Mouse (Mus musculus): ENCODE measurements around the gene Lpar3. TPM values are rescaled to one million over a fixed set of nuclear protein-coding genes. Genes with fewer than 3 reads are reported as not detected.

The Lpar3 gene
- 0.30 and 0.35 TPM in 2 replicates for polyA plus RNA-seq (2015; fragmentation: Nextera tagmentation; extraction: Ambion mirVana)

DNA sequence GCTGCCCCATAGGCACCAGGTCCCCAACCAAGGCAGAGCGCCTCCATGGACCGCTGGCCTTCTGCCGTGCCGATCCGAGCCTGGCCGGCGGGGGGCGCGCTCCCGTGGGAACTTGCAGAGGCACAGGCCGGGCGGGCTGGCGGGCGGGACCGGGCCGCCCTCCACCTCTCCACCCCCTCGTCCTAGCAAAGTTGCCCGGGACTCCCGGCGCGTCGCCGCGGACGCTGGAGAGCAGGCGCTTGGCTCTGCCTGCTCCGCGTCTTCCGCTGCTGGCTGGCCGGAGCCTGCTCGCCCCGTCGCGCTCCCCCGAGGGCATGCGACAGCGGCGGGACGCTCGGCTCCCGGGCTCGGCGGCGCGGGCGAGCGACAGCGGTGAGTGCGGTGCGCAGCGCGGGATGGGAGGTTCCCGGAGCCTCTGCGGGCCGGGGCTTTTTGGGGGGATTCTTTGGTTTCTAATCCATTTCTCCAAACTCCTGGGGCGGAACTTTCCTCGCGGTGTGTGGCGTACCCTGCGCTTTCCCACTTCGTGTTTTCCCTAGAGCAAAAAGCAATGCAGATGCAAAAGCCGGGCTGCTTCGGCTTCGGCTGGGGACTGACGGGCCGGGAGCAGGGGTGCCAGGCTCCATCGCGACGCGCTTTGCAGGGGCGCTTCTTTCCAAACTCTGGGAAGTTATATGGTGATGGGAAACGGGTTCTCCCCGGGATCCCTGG is at the start of gene Lpar3:
Lpar3 (plus strand) TSS at position 188 of the 711 bp plus-strand sequence.
- H3K9ac ChIP-seq (replicated peaks; ENCODE audit: low read depth, low read length), result peak within 1 kb of the TSS; percentile 39
- peak within 1 kb of the TSS; percentile 63 for H3K4me2 ChIP-seq (ENCODE audit: low read length)
- H3K27me3 ChIP-seq (replicated peaks; ENCODE audit: control insufficient read depth, insufficient read depth, low read length), result peaks cover 26% of the 10 kb centered on the region
- peaks cover 11% of the 10 kb centered on the region for H3K4me1 ChIP-seq (replicated peaks; ENCODE audit: control insufficient read depth, insufficient read depth, low read length)
- H3K27ac ChIP-seq (ENCODE audit: low read length), result no peak within 1 kb of the TSS
- WGBS, result under 1% methylated on average over 71 of the region's 73 CpGs
- ATAC-seq, result peak; percentile 80
- H3K36me3 ChIP-seq (ENCODE audit: control insufficient read depth, insufficient read depth), result no peaks in the 10 kb centered on the region
- peak within 1 kb of the TSS; percentile 40 for H3K4me3 ChIP-seq (replicated peaks; ENCODE audit: low read length)
- H3K9me3 ChIP-seq (ENCODE audit: control insufficient read depth, low read length), result no peaks in the 10 kb centered on the region

DNA sequence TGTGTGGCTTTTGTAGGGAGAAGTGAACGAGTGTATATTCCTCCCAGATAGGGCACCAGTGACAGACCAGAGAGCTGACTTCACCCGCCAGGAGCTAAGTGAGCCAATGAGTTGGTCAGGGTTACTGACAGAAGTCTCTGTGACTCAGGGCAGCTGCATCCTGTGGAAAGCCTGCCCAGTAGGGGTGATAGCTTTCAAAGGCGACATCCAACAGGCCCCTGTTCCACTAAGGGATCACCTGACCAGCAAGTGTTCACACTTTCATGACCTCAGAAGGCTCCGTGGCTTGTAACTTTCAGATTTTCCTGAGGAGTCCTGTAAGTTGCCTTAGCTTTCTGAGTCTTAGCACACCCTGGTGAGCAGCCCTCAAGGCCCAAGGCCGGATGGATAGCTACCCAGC is 47.7 kb upstream of the Lpar3 start:
- Histone ChIP-seq H3K27ac (ENCODE audit: low read length) (no peak overlapping the region), H3K4me1 (replicated peaks; ENCODE audit: control insufficient read depth, insufficient read depth, low read length) (peaks cover under 1% of the 10 kb centered on the region; the same call in 1 of the 2 replicates), H3K27me3 (replicated peaks; ENCODE audit: control insufficient read depth, insufficient read depth, low read length) (no peaks in the 10 kb centered on the region), H3K4me2 (ENCODE audit: low read length) (no peak overlapping the region), H3K4me3 (replicated peaks; ENCODE audit: low read length) (no peak overlapping the region), H3K9me3 (ENCODE audit: control insufficient read depth, low read length) (peaks cover 4% of the 10 kb centered on the region; the same call in 1 of the 2 replicates), H3K9ac (replicated peaks; ENCODE audit: low read depth, low read length) (no peak overlapping the region), H3K36me3 (ENCODE audit: control insufficient read depth, insufficient read depth) (no peaks in the 10 kb centered on the region)
- WGBS, result 71% methylated on average over 5 of the region's 5 CpGs
- no peak for ATAC-seq

DNA sequence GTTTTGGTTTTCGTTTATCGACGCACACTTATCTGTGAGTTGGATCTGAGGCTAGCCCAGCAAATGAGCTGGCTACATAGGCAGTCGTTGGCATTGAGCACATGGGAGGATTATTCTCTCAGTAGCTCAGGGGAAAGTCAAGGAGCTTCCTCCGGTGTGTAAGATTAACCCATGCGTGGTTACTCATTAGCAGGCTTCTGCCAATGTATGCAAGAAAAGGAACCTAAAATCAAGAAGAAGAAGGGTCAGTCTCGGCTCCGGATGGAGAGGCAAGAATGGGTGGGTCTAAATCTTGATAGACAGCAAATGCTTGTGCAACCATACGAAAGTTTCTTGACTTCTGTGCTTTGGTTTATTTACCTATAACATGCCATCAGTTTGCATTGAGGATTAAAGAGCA is 46.5 kb upstream of the Lpar3 start:
- 90% methylated on average over 9 of the region's 9 CpGs for WGBS

DNA sequence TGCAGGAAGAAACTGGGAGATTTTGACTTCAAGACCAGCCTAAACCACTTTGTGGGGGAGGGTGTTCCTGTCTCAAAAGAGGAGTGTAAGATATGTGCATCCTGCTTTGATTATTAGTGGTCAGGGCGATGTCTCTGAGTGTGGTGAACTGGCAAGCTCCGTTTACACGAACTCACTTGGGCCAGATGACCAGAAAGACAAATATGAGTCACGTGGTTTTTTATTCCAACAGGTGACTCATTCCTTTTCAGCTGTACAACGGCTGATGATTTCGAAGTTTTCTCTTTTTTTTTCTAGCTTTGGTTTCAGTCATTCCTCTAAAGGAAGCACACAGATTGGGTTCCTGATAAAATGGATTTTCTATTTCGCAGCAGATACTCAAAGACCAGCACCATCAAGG is 43.5 kb upstream of the Lpar3 start:
- Histone ChIP-seq H3K36me3 (ENCODE audit: control insufficient read depth, insufficient read depth) (no peaks in the 10 kb centered on the region), H3K9me3 (ENCODE audit: control insufficient read depth, low read length) (no peaks in the 10 kb centered on the region), H3K27me3 (replicated peaks; ENCODE audit: control insufficient read depth, insufficient read depth, low read length) (no peaks in the 10 kb centered on the region; the same call in 1 of the 2 replicates), H3K27ac (ENCODE audit: low read length) (no peak overlapping the region), H3K4me2 (ENCODE audit: low read length) (no peak overlapping the region), H3K4me1 (replicated peaks; ENCODE audit: control insufficient read depth, insufficient read depth, low read length) (peaks cover 4% of the 10 kb centered on the region; the same call in 1 of the 2 replicates), H3K9ac (replicated peaks; ENCODE audit: low read depth, low read length) (no peak overlapping the region), H3K4me3 (replicated peaks; ENCODE audit: low read length) (no peak overlapping the region)
- no peak for ATAC-seq
- 86% methylated on average over 7 of the region's 7 CpGs for WGBS

More for the DNA sequence above, 46.5 kb upstream of the Lpar3 start:
- ATAC-seq, result no peak
- Histone ChIP-seq H3K36me3 (ENCODE audit: control insufficient read depth, insufficient read depth) (no peaks in the 10 kb centered on the region), H3K4me2 (ENCODE audit: low read length) (no peak overlapping the region), H3K27ac (ENCODE audit: low read length) (no peak overlapping the region), H3K27me3 (replicated peaks; ENCODE audit: control insufficient read depth, insufficient read depth, low read length) (no peaks in the 10 kb centered on the region), H3K9ac (replicated peaks; ENCODE audit: low read depth, low read length) (no peak overlapping the region), H3K4me3 (replicated peaks; ENCODE audit: low read length) (no peak overlapping the region), H3K4me1 (replicated peaks; ENCODE audit: control insufficient read depth, insufficient read depth, low read length) (peaks cover 4% of the 10 kb centered on the region; the same call in 1 of the 2 replicates), H3K9me3 (ENCODE audit: control insufficient read depth, low read length) (peaks cover 4% of the 10 kb centered on the region; the same call in 1 of the 2 replicates)

DNA sequence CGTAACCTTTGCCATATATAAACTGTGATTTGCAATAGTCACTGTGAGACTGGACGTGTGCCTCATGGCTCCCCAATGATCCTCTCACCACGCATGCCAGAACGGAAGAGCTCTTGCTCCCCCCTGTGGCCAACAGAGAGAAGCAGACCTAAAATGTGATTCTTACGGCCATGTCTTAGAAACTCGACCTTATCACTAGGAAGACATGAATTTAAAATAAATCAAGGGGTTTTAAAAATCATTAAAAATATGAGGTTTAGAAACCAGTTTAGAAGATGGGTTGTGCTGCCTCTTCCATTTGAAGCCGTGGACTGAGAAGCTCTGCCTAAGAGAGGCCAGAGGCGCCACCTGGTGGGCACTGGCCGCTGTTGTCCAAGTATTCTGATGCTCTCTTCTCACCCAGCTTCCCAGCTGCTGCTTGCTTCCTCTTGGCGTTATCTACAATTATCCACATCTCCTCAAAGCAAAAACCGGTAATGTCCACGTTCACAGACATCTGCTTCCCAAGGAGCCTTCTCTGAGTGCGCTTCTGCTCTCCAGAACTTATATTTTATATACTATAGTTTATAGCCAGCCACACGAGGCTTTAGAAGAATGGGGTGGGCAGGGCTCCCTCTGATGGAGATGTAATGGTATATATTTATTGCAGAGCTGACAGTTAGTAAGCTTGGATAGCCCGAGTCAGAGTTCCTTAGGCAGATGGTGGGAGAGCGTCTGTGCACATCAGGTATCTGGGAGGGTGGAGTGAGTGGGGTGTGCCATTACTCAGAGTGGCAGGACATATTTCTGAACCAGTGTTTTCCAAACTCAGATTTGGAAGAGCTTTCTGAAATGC is 42.8 kb upstream of the Lpar3 start:
- Histone ChIP-seq H3K4me2 (ENCODE audit: low read length) (peak overlapping the region; percentile 58), H3K9ac (replicated peaks; ENCODE audit: low read depth, low read length) (peak overlapping the region; percentile 51; the same call in 1 of the 2 replicates), H3K9me3 (ENCODE audit: control insufficient read depth, low read length) (no peaks in the 10 kb centered on the region), H3K27me3 (replicated peaks; ENCODE audit: control insufficient read depth, insufficient read depth, low read length) (no peaks in the 10 kb centered on the region; the same call in 1 of the 2 replicates), H3K27ac (ENCODE audit: low read length) (no peak overlapping the region), H3K4me3 (replicated peaks; ENCODE audit: low read length) (peak overlapping the region; percentile 39), H3K36me3 (ENCODE audit: control insufficient read depth, insufficient read depth) (no peaks in the 10 kb centered on the region), H3K4me1 (replicated peaks; ENCODE audit: control insufficient read depth, insufficient read depth, low read length) (peaks cover 4% of the 10 kb centered on the region; the same call in 1 of the 2 replicates)
- peak; percentile 90 for ATAC-seq
- WGBS, result 4% methylated on average over 16 of the region's 16 CpGs

DNA sequence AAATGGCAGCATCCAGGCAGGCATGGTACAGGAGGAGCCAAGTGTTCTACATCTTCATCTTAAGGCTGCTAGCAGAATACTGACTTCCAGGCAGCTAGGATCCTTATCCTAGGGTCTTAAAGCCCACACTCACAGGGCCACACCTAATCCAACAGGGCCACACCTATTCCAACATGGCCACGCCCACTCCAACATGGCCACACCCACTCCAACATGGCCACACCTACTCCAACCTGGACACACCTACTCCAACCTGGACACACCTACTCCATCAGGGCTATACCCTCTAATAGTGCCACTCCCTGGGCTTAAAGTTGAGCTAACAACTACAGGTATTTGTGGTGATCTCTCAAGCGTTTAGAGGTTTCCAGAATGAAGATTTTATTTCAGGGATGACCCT is 40.4 kb upstream of the Lpar3 start:
- H3K36me3 ChIP-seq (ENCODE audit: control insufficient read depth, insufficient read depth), result no peaks in the 10 kb centered on the region
- H3K9ac ChIP-seq (replicated peaks; ENCODE audit: low read depth, low read length), result no peak overlapping the region
- no peaks in the 10 kb centered on the region for H3K9me3 ChIP-seq (ENCODE audit: control insufficient read depth, low read length)
- 35% methylated on average over 2 of the region's 2 CpGs for WGBS
- no peak overlapping the region for H3K27ac ChIP-seq (ENCODE audit: low read length)
- H3K4me1 ChIP-seq (replicated peaks; ENCODE audit: control insufficient read depth, insufficient read depth, low read length), result peaks cover 7% of the 10 kb centered on the region
- H3K4me3 ChIP-seq (replicated peaks; ENCODE audit: low read length), result no peak overlapping the region
- no peaks in the 10 kb centered on the region; the same call in 1 of the 2 replicates for H3K27me3 ChIP-seq (replicated peaks; ENCODE audit: control insufficient read depth, insufficient read depth, low read length)
- ATAC-seq, result no peak
- H3K4me2 ChIP-seq (ENCODE audit: low read length), result no peak overlapping the region

DNA sequence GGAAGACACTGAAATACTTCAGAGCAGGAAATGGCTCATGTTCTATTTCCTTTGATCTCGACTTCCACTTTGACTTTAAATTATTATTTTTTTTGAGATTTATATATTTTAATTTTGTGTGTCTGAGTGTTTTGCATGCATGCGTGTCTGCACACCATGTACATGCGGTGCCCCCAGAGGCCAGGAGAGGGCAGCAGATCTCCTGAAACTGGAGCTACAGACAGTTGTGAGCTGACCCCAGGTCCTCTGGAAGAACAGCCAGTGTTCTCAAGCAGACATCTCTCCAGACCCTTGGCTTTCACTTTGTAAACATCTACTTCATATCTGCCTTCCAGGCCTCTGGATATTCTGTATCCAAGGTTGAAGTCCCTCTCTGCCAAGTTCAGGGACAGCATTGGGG is 39.8 kb upstream of the Lpar3 start:
- Histone ChIP-seq H3K36me3 (ENCODE audit: control insufficient read depth, insufficient read depth) (no peaks in the 10 kb centered on the region), H3K4me1 (replicated peaks; ENCODE audit: control insufficient read depth, insufficient read depth, low read length) (peaks cover 7% of the 10 kb centered on the region), H3K9ac (replicated peaks; ENCODE audit: low read depth, low read length) (no peak overlapping the region), H3K4me2 (ENCODE audit: low read length) (no peak overlapping the region), H3K4me3 (replicated peaks; ENCODE audit: low read length) (no peak overlapping the region), H3K27ac (ENCODE audit: low read length) (no peak overlapping the region), H3K9me3 (ENCODE audit: control insufficient read depth, low read length) (no peaks in the 10 kb centered on the region), H3K27me3 (replicated peaks; ENCODE audit: control insufficient read depth, insufficient read depth, low read length) (no peaks in the 10 kb centered on the region; the same call in 1 of the 2 replicates)
- no peak for ATAC-seq
- WGBS, result 29% methylated on average over 3 of the region's 3 CpGs

DNA sequence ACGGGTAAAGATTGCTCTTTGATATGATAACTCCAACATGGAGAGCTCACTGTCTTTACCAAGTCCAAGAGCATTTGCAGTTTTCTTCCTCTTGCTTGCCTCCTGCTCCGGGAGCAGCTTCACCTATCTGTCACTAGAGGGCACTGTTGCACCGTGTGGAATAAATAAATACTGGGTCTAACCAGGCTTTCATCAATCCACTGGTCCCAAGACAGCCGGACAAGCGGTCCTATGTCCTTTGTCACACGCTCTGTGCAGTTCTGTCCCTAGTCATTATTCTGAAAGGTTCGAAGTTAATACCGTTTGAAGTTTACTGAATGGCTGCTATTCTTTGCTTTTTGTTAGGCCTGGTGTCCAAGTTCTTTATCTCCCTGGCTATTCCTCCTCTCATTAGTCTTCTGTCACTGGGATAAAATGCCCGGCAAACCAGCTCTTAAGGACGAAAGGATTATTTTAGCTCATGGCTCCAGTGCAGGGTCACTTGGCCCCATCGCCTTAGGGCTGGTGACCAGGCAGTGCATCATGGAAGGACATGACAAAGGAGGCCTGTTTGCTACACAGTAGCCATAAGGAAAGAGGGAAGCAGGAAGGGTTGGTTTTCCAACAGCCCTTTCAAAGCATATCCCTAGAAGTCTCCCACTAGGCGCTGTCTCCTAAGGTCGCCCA is 35.6 kb upstream of the Lpar3 start:
- H3K27me3 ChIP-seq (replicated peaks; ENCODE audit: control insufficient read depth, insufficient read depth, low read length), result no peaks in the 10 kb centered on the region; the same call in 1 of the 2 replicates
- H3K9ac ChIP-seq (replicated peaks; ENCODE audit: low read depth, low read length), result no peak overlapping the region
- 20% methylated on average over 13 of the region's 13 CpGs for WGBS
- ATAC-seq, result peak; percentile 82
- no peak overlapping the region; the same call in 1 of the 2 replicates for H3K4me2 ChIP-seq (ENCODE audit: low read length)
- H3K9me3 ChIP-seq (ENCODE audit: control insufficient read depth, low read length), result no peaks in the 10 kb centered on the region
- H3K4me1 ChIP-seq (replicated peaks; ENCODE audit: control insufficient read depth, insufficient read depth, low read length), result peaks cover 3% of the 10 kb centered on the region; the same call in 1 of the 2 replicates
- no peak overlapping the region for H3K4me3 ChIP-seq (replicated peaks; ENCODE audit: low read length)
- no peaks in the 10 kb centered on the region for H3K36me3 ChIP-seq (ENCODE audit: control insufficient read depth, insufficient read depth)
- H3K27ac ChIP-seq (ENCODE audit: low read length), result no peak overlapping the region

All from forebrain, embryonic 16.5 days (tissue).